Mouse (Mus musculus) liver, embryonic 11.5 days (tissue): ENCODE data around the gene Rxrg. TPM values are rescaled to one million over a fixed set of nuclear protein-coding genes. Genes with fewer than 3 reads are reported as not detected.

Experiments used
- ATAC-seq: fragments of 200-750 bp; cut with Nextera tagmentation; replicated peaks from 2 replicates; pipeline ENCODE4 v1.8.0; 2017; ENCODE audit warnings: moderate number of reproducible peaks, mild to moderate bottlenecking, moderate TSS enrichment, moderate library complexity; ENCODE audit not compliant: low FRiP score
- DNase-seq: peaks from one replicate; pipeline ENCODE4 v3.0.0-alpha.2; 2017; ENCODE audit warnings: low spot score
- H3K27ac ChIP-seq: fragments of 300-500 bp; sonication (generic); 2 replicates; pipeline ENCODE4 v1.5.1; 2014; ENCODE audit warnings: mild to moderate bottlenecking, low read depth, low read length, control low read depth
- H3K27me3 ChIP-seq: fragments of 300-500 bp; sonication (generic); replicated peaks from 2 replicates; pipeline ENCODE4 v1.6.1; 2014; ENCODE audit warnings: low read length, mixed read lengths; ENCODE audit not compliant: control insufficient read depth, insufficient read depth
- H3K36me3 ChIP-seq: fragments of 300-500 bp; sonication (generic); 2 replicates; pipeline ENCODE4 v1.6.1; 2014; ENCODE audit warnings: mild to moderate bottlenecking, low read length, moderate library complexity, mixed read lengths; ENCODE audit not compliant: control insufficient read depth, insufficient read depth
- H3K4me1 ChIP-seq: fragments of 300-500 bp; sonication (generic); replicated peaks from 2 replicates; pipeline ENCODE4 v1.6.1; 2014; ENCODE audit warnings: low read length, mixed read lengths; ENCODE audit not compliant: control insufficient read depth, insufficient read depth
- H3K4me2 ChIP-seq: fragments of 300-500 bp; sonication (generic); 2 replicates; pipeline ENCODE4 v1.6.1; 2014; ENCODE audit warnings: mild to moderate bottlenecking, control low read depth, moderate library complexity
- H3K4me3 ChIP-seq: fragments of 300-500 bp; sonication (generic); 2 replicates; pipeline ENCODE4 v1.5.1; 2014; ENCODE audit warnings: low read depth, low read length, control low read depth
- H3K9ac ChIP-seq: fragments of 300-500 bp; sonication (generic); 2 replicates; pipeline ENCODE4 v1.6.1; 2014; ENCODE audit warnings: low read depth, low read length, control low read depth
- H3K9me3 ChIP-seq: fragments of 300-500 bp; sonication (generic); 2 replicates; pipeline ENCODE4 v1.6.1; 2016; ENCODE audit warnings: low read length, inconsistent platforms, mixed read lengths; ENCODE audit not compliant: control insufficient read depth
- WGBS: fragments of 180-500 bp; shearing (Covaris S2); extraction: QIAGEN DNeasy Blood & Tissue Kit; methylation state at CpG from one replicate; pipeline ENCODE4 v1.1.7; 2014; 5-methylcytosine and 5-hydroxymethylcytosine counted together
- polyA plus RNA-seq: library from polyadenylated mRNA; unstranded; fragments of >200 nt; fragmentation: Nextera tagmentation; extraction: Ambion mirVana; gene quantifications from 2 replicates; pipeline ENCODE4 v1.2.1, GENCODE M21; 2014

The Rxrg gene
- polyA plus RNA-seq, 1 experiment from 2014 or later: 2.8 TPM

GRCm38 (mm10) chr1:167588747-167589558 lies 9.2 kb upstream of the Rxrg start:
- WGBS: 82% methylated on average over 16 of the region's 16 CpGs
- no peak for DNase-seq
- H3K9ac ChIP-seq: no peak overlapping the region

GRCm38 (mm10) chr1:167592175-167592574 lies 6.0 kb upstream of the Rxrg start:
- H3K4me2 ChIP-seq: no peak overlapping the region
- DNase-seq (no peak), ATAC-seq (no peak)
- no peaks in the 10 kb centered on the region for H3K9me3 ChIP-seq
- no peak overlapping the region for H3K4me3 ChIP-seq
- 61% methylated on average over 8 of the region's 8 CpGs for WGBS
- no peak overlapping the region for H3K9ac ChIP-seq
- no peak overlapping the region for H3K27ac ChIP-seq
- H3K36me3 ChIP-seq: no peaks in the 10 kb centered on the region
- H3K27me3 ChIP-seq: peaks cover 6% of the 10 kb centered on the region
- no peaks in the 10 kb centered on the region for H3K4me1 ChIP-seq

More at GRCm38 (mm10) chr1:167588747-167589558, 9.2 kb upstream of the Rxrg start:
- Histone ChIP-seq H3K36me3 (no peaks in the 10 kb centered on the region), H3K27me3 (no peaks in the 10 kb centered on the region; the same call in 1 of the 2 replicates), H3K27ac (no peak overlapping the region), H3K4me2 (no peak overlapping the region), H3K9me3 (no peaks in the 10 kb centered on the region), H3K4me3 (no peak overlapping the region), H3K4me1 (no peaks in the 10 kb centered on the region)
- ATAC-seq: no peak

DNA sequence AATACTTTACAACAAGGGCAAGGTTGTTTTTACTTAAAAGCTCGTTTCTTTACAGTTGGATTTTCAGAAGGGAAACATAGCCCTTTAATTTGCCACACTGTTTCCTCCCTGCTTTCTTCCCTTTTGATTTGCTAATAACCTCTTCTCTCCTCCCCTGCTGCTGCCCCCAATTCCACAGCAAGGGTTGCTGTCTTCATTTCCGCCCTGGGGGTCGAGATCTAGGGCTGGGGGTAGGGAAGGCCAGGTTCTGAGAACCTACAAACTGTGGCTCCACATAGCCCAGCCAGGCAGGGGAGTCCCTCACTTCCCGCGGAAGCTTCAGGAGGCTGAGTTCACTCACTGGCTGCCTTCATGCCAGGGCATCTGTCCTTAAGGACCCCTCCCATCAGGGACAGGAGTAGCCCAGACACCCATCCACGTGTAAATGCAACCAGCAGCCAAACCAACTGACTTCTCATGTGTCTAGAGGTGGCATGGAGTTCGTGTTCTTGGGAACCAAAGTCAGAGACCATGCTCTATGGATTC lies 1.1 kb downstream of the Rxrg start:
- no peak overlapping the region for H3K9ac ChIP-seq
- H3K36me3 ChIP-seq: no peaks in the 10 kb centered on the region
- H3K9me3 ChIP-seq: no peaks in the 10 kb centered on the region
- 12% methylated on average over 7 of the region's 7 CpGs for WGBS
- no peak overlapping the region for H3K27ac ChIP-seq
- DNase-seq (peak; percentile 30), ATAC-seq (no peak)
- H3K4me2 ChIP-seq: peak overlapping the region; percentile 75; the same call in 1 of the 2 replicates
- no peak overlapping the region; the same call in 1 of the 2 replicates for H3K4me3 ChIP-seq
- peaks cover 31% of the 10 kb centered on the region for H3K27me3 ChIP-seq
- no peaks in the 10 kb centered on the region; the same call in 1 of the 2 replicates for H3K4me1 ChIP-seq

DNA sequence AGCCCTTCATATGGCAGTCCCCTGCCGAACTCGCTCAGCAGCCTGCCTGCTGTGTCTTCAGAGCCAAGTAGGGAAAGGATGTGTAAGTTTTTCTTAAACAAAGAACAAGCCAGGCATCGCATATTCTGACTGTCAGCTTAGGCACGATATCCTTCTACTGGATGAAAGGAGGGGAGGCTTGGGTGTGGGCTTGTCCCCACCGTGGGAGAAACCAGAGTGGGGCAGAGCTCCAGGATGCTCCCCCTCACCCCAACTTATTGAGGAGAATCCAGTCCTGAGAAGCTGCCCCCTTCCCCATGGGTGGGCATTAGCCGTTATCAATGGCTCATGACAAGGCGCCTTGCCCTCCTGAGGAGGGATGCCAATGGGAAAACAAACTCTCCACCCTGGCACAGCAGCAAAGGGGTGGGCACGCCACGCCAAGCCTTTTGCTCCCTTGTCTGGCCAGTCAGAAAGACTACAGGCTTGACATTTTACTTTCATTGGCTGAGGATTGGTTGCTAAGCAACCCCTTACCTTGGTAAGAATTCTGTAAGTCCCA lies 10.1 kb downstream of the Rxrg start:
- H3K27me3 ChIP-seq: no peaks in the 10 kb centered on the region
- no peaks in the 10 kb centered on the region for H3K9me3 ChIP-seq
- no peaks in the 10 kb centered on the region for H3K4me1 ChIP-seq
- ATAC-seq: no peak
- no peak overlapping the region for H3K4me3 ChIP-seq
- no peak overlapping the region for H3K4me2 ChIP-seq
- H3K36me3 ChIP-seq: no peaks in the 10 kb centered on the region
- DNase-seq: no peak
- H3K27ac ChIP-seq: no peak overlapping the region
- WGBS: 44% methylated on average over 9 of the region's 9 CpGs
- no peak overlapping the region for H3K9ac ChIP-seq

DNA sequence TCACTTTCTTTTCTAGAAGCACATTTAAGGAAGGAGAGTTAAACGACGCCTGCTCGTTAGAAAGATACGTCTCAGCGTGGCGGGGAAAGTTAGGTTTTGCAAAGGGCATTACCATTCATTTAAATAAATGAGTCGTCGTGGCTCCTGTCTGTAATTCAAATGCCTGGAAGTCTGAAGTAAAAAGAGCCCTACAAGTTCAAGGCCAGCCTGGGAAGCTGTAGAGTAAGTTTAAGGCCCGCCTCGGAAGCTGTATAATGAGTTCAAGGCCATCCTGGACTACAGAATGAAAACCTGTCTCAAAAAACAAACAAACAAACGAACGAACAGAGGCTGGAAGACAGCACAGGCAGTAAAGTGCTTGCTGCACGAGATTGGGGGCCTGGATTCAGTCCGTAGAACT lies 18.9 kb downstream of the Rxrg start:
- H3K4me1 ChIP-seq: no peaks in the 10 kb centered on the region
- WGBS: 73% methylated on average over 14 of the region's 14 CpGs
- ATAC-seq (no peak), DNase-seq (no peak)
- H3K27me3 ChIP-seq: no peaks in the 10 kb centered on the region
- no peak overlapping the region for H3K4me2 ChIP-seq
- H3K27ac ChIP-seq: no peak overlapping the region
- no peak overlapping the region for H3K4me3 ChIP-seq
- no peaks in the 10 kb centered on the region for H3K9me3 ChIP-seq
- H3K36me3 ChIP-seq: no peaks in the 10 kb centered on the region
- no peak overlapping the region for H3K9ac ChIP-seq

DNA sequence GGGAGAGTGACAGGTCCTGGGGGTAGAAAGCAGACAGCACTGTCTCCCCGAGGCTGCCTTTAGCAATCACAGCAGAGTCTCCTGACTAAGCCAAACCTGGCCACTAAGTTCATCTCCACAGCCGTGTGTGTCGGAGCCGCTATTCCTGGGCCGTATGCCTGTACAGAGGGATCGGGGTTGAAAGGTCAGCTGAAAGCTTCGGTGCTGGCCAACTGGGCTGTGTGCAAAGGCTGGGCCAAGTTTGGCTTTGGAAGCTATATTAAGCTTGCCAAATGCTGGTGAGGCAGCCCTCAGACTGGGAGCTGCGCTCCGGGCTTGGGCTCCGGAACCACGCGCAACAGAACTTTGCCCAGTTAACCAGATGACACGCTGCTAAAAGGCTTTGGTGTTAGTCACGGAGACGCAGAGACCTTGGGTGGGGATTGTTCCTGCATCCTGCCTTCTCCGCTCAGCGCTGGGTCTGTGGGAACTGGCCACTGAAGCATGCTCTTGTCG lies 19.9 kb downstream of the Rxrg start:
- 71% methylated on average over 18 of the region's 18 CpGs for WGBS
- Histone ChIP-seq H3K27ac (no peak overlapping the region), H3K4me1 (no peaks in the 10 kb centered on the region), H3K4me2 (no peak overlapping the region), H3K36me3 (no peaks in the 10 kb centered on the region), H3K9ac (no peak overlapping the region), H3K4me3 (no peak overlapping the region), H3K27me3 (no peaks in the 10 kb centered on the region), H3K9me3 (no peaks in the 10 kb centered on the region)
- ATAC-seq: peak; percentile 49
- no peak for DNase-seq

DNA sequence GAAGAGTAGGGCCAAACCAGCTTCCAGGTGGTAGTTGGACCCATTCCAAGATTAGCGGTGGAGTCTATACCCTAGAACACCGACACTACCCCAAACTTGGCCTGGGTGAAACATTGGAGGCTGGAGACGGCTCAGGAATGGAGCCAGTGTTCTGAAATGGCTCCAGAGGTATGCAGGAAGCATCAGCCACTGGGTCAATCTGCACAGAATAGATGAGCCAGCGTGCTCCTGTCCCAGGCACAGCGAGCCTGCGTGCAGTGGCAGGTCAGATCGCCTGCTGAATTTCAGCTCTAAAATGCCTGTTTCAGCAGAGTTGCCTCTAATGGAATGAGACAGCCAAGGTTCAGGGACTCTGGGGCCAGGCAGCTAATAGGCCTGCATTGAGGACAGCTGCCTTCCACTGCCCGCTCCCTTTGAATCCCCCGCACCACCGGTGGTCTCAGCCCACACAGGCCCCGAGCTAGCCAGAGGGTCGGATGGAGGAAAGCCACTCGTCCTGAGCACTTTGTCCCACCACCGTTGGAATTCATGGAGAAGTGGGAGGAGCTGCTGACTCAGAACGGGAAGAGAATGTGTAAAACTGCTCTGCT lies 22.1 kb downstream of the Rxrg start:
- DNase-seq: no peak
- Histone ChIP-seq H3K36me3 (no peaks in the 10 kb centered on the region), H3K27ac (no peak overlapping the region), H3K4me3 (no peak overlapping the region), H3K4me1 (no peaks in the 10 kb centered on the region), H3K27me3 (no peaks in the 10 kb centered on the region), H3K9me3 (no peaks in the 10 kb centered on the region), H3K4me2 (no peak overlapping the region), H3K9ac (no peak overlapping the region)
- ATAC-seq: no peak
- WGBS: 62% methylated on average over 15 of the region's 15 CpGs

- no peak overlapping the region for H3K4me3 ChIP-seq
Observed at GRCm38 (mm10) chr1:167625098-167625497, 26.9 kb downstream of the Rxrg start.

More at GRCm38 (mm10) chr1:167625098-167625497, 26.9 kb downstream of the Rxrg start:
- no peaks in the 10 kb centered on the region for H3K27me3 ChIP-seq
- no peak overlapping the region for H3K27ac ChIP-seq
- ATAC-seq (no peak), DNase-seq (no peak)
- no peaks in the 10 kb centered on the region for H3K4me1 ChIP-seq
- H3K4me2 ChIP-seq: no peak overlapping the region
- H3K9ac ChIP-seq: no peak overlapping the region
- no peaks in the 10 kb centered on the region for H3K36me3 ChIP-seq
- WGBS: 66% methylated on average over 3 of the region's 3 CpGs
- H3K9me3 ChIP-seq: no peaks in the 10 kb centered on the region
